Mouse (Mus musculus): ENCODE measurements at regions not wholly inside any gene's neighbourhood (a gene's known extent, or its start where the extent isn't known, plus 50 kb on each side); places are given as distances from the start of the nearest gene placed in this dataset.

GRCm38 (mm10) chr10:122274885-122275284 is 173.4 kb upstream of the Avpr1a start:
- TF ChIP-seq POLR2A (IDR thresholded peaks at IDR 0.05; ENCODE audit: low read depth, low read length) (no peak), CTCF (conservative IDR thresholded peaks at IDR 0.05; ENCODE audit: insufficient read depth, insufficient read length, low read depth, low read length) (no peak)

Data from kidney, adult 2 months (tissue).